Mouse (Mus musculus) stomach, postnatal 0 days (tissue): ENCODE data around the gene AF366264.
"Not testable (repeated sequence)": the region's sequence is repeated elsewhere in the genome, so short reads cannot be mapped to it uniquely, and the experiment has no call there.

Experiments used
- CTCF ChIP-seq: IDR thresholded peaks from 2 replicates; pipeline ENCODE4 v1.5.1; 2016; ENCODE audit warnings: antibody characterized with exemption, low read depth, mild to moderate bottlenecking, moderate library complexity
- EP300 ChIP-seq: optimal IDR thresholded peaks from 2 replicates; pipeline ENCODE3; 2016; ENCODE audit warnings: antibody characterized with exemption

DNA sequence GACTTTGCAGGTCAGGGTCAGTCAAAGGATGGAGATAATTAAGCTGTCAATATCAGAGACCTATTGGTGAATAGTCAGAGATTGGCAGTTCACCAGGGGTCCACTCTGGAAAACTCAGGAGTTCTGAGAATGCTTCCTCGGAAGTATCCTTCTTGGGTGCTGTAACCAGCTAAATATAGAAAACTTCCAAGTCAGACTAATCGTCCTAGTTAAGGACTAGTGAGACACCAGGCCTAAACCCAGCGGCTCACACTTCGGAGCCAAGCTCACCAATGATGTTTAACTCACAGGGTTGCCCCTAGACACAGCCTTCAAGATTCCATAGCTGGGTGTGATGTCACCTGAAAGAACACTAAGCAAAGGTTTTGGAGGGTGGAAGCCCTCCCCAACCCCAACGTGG lies at the start of gene AF366264:
- not testable (repeated sequence) for TF ChIP-seq CTCF, EP300
